Mouse (Mus musculus) ES-E14 (cell line): ENCODE measurements around the gene Pus10. TPM values are rescaled to one million over a fixed set of nuclear protein-coding genes. Genes with fewer than 3 reads are reported as not detected.
"Not testable (repeated sequence)": the region's sequence is repeated elsewhere in the genome, so short reads cannot be mapped to it uniquely, and the experiment has no call there.

ENCODE experiments used
- DNase-seq: peaks from one replicate; pipeline ENCODE4 v3.0.0-alpha.2; 2013; ENCODE audit warnings: low read depth, low spot score
- H3K27ac ChIP-seq: 2 replicates; pipeline ENCODE4 v1.5.1; 2012; ENCODE audit warnings: low read depth, mild to moderate bottlenecking, low read length, moderate library complexity, mixed read lengths; ENCODE audit not compliant: poor library complexity, insufficient read depth, severe bottlenecking
- H3K36me3 ChIP-seq: 2 replicates; pipeline ENCODE4 v1.6.1; 2012; ENCODE audit warnings: mild to moderate bottlenecking, low read length, moderate library complexity, mixed read lengths; ENCODE audit not compliant: control insufficient read depth, poor library complexity, insufficient read depth, severe bottlenecking
- H3K4me1 ChIP-seq, 2 experiments: fragments of 150-350 bp in 1 of 2; sonication (generic) in 1 of 2; 2 replicates each; pipeline ENCODE4 v1.6.1; 2012; ENCODE audit warnings: low read length in 2 of 2, mild to moderate bottlenecking in 1 of 2, mixed read lengths in 1 of 2; ENCODE audit not compliant: control insufficient read depth in 2 of 2, insufficient read depth in 2 of 2, poor library complexity in 1 of 2
- H3K4me3 ChIP-seq, 2 experiments: fragments of 150-350 bp in 1 of 2; sonication (generic) in 1 of 2; 2 replicates each; pipeline ENCODE4 v1.5.1; 2012; ENCODE audit warnings: low read length in 2 of 2, low read depth in 1 of 2, mild to moderate bottlenecking in 1 of 2, mixed read lengths in 1 of 2; ENCODE audit not compliant: insufficient read depth in 1 of 2, poor library complexity in 1 of 2, severe bottlenecking in 1 of 2
- H3K9ac ChIP-seq: 2 replicates; pipeline ENCODE4 v1.6.1; 2012; ENCODE audit warnings: low read depth, mild to moderate bottlenecking, low read length, mixed read lengths; ENCODE audit not compliant: poor library complexity, insufficient read depth, severe bottlenecking
- H3K9me3 ChIP-seq: fragments of 150-350 bp; sonication (generic); 2 replicates; pipeline ENCODE4 v1.6.1; 2012; ENCODE audit warnings: low read depth, mild to moderate bottlenecking, low read length; ENCODE audit not compliant: control insufficient read depth, insufficient read depth
- CHD2 ChIP-seq: IDR thresholded peaks from 2 replicates; pipeline ENCODE4 v1.6.1; 2014; ENCODE audit warnings: mild to moderate bottlenecking, low read depth, low read length, inconsistent platforms
- HCFC1 ChIP-seq: IDR thresholded peaks from 2 replicates; pipeline ENCODE4 v1.6.1; 2012; ENCODE audit warnings: low read length, inconsistent platforms, borderline replicate concordance; ENCODE audit not compliant: insufficient read depth
- MAFK ChIP-seq: IDR thresholded peaks from 2 replicates; pipeline ENCODE4 v1.6.1; 2014; ENCODE audit warnings: mild to moderate bottlenecking, low read depth, low read length, inconsistent platforms; ENCODE audit not compliant: insufficient read depth
- ZC3H11A ChIP-seq: IDR thresholded peaks from 2 replicates; pipeline ENCODE4 v1.6.1; 2012; ENCODE audit warnings: low read depth, mild to moderate bottlenecking, inconsistent platforms, low read length, borderline replicate concordance
- ZNF384 ChIP-seq: IDR thresholded peaks from 2 replicates; pipeline ENCODE4 v1.6.1; 2012; ENCODE audit warnings: low read depth, low read length, inconsistent platforms
- in situ Hi-C, 2 experiments: fragments of 600-800 bp; cut with MboI; formaldehyde crosslinking; loops; one replicate each; pipeline ENCODE4 v1.15.1; 2025; ENCODE audit warnings: low sequenced_read_pairs in 2 of 2, inconsistent platforms in 1 of 2; ENCODE audit not compliant: unreplicated experiment in 2 of 2
- total RNA-seq: library from RNA; depleted of rRNA; stranded (reverse); fragments of 300-350 nt; gene quantifications from 2 replicates; pipeline ENCODE4 v1.2.3, GENCODE M21; 2012

Gene Pus10
- total RNA-seq, 1 experiment: 28.8 TPM

DNA sequence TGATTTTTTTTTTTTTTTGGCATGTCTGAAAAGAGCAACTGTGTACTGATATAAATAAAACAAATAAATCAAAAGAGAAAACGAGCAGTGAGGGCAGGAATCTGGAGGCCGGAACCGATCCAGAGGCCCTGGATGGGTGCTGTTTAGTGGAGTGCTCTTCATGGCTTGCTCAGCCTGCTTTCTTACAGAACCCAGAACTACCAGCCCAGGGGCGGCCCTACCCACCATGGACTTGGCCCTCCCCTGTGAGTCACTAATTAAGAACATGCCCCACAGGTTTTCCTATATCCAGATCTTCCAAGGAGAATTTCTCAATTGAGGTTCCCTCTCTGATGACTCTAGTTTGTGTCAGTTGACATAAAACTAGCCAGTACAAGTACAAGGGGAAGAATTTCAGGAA, 80.6 kb downstream of the Pus10 start:
- TF ChIP-seq ZC3H11A: no peak
- TF ChIP-seq HCFC1: no peak
- no peak for TF ChIP-seq MAFK
- no peak for TF ChIP-seq ZNF384
- no peak for TF ChIP-seq CHD2
- Histone ChIP-seq H3K36me3 (no peaks in the 10 kb centered on the region), H3K27ac (no peak overlapping the region), H3K4me1 (no peaks in the 10 kb centered on the region), H3K9ac (no peak overlapping the region), H3K9me3 (no peaks in the 10 kb centered on the region), H3K4me3 (no peak overlapping the region)
- DNase-seq: no peak
- in situ Hi-C loops: no loop called here

GRCm38 (mm10) chr11:23753136-23753710, 87.7 kb downstream of the Pus10 start:
- Histone ChIP-seq H3K9me3 (no peaks in the 10 kb centered on the region), H3K4me3 (no peak overlapping the region), H3K9ac (no peak overlapping the region), H3K27ac (no peak overlapping the region), H3K36me3 (no peaks in the 10 kb centered on the region), H3K4me1 (no peaks in the 10 kb centered on the region)
- no peak for TF ChIP-seq MAFK
- no peak for TF ChIP-seq ZNF384
- TF ChIP-seq ZC3H11A: no peak
- no peak for TF ChIP-seq HCFC1
- no peak for TF ChIP-seq CHD2
- no peak for DNase-seq
- in situ Hi-C loops: no loop called here

DNA sequence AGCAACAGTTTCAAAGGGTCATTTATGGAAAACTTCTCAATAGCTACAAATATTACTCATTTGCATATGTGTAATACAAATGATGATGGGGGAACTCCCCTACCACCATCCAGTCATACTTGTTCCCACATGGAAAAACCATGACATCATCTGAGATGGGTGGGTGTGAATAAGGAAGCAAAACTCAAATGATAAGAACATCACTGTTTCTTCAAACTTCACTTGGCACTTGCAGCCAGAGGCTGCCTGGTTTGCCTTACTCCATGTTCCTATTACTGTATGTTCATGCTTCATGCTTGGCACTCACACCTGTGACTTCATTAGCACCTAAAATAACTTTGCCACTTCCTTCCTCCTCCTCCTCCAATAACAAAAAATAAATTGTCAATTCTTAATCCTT, 88.9 kb downstream of the Pus10 start:
- in situ Hi-C loops: no loop called here
- H3K4me3 ChIP-seq: no peak overlapping the region
- H3K9ac ChIP-seq: no peak overlapping the region
- H3K36me3 ChIP-seq: no peaks in the 10 kb centered on the region
- H3K4me1 ChIP-seq: no peaks in the 10 kb centered on the region
- H3K9me3 ChIP-seq: no peaks in the 10 kb centered on the region
- DNase-seq: no peak
- TF ChIP-seq ZC3H11A (no peak), ZNF384 (no peak), HCFC1 (no peak), CHD2 (no peak), MAFK (no peak)
- no peak overlapping the region for H3K27ac ChIP-seq

- H3K4me3 ChIP-seq: no peak overlapping the region
- no peaks in the 10 kb centered on the region for H3K9me3 ChIP-seq
- no peaks in the 10 kb centered on the region for H3K4me1 ChIP-seq
- no peak overlapping the region for H3K9ac ChIP-seq
- no peak overlapping the region for H3K27ac ChIP-seq
- TF ChIP-seq MAFK (no peak), ZC3H11A (no peak), HCFC1 (no peak), CHD2 (no peak), ZNF384 (no peak)
- no peaks in the 10 kb centered on the region for H3K36me3 ChIP-seq
- DNase-seq: no peak
- in situ Hi-C loops: no loop called here
Measured at GRCm38 (mm10) chr11:23758218-23758617, 92.7 kb downstream of the Pus10 start.

DNA sequence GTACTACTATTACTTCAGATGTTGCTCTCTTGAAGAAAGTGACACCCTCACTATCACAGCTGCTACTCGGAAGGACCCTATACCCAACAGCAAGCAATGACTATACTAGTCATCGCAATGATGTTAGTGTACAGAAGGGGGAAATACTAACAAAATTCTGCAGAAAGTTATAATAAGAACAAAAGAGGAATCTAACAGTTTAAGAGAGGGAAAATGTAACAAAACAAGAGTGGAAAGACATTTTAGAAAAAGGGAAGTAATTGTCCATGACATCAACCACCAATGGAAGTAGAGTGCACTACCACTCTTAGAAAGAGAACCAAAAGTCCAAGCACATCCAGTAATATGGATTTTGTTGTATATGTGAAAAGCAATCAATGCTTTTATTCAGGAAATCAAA, 97.2 kb downstream of the Pus10 start:
- no peak overlapping the region for H3K9ac ChIP-seq
- DNase-seq: no peak
- H3K4me3 ChIP-seq: no peak overlapping the region
- H3K36me3 ChIP-seq: no peaks in the 10 kb centered on the region
- in situ Hi-C loops: no loop called here
- no peak for TF ChIP-seq ZNF384
- TF ChIP-seq HCFC1: no peak
- TF ChIP-seq CHD2: no peak
- no peak for TF ChIP-seq ZC3H11A
- TF ChIP-seq MAFK: no peak
- H3K9me3 ChIP-seq: no peaks in the 10 kb centered on the region
- no peak overlapping the region for H3K27ac ChIP-seq
- H3K4me1 ChIP-seq: no peaks in the 10 kb centered on the region

DNA sequence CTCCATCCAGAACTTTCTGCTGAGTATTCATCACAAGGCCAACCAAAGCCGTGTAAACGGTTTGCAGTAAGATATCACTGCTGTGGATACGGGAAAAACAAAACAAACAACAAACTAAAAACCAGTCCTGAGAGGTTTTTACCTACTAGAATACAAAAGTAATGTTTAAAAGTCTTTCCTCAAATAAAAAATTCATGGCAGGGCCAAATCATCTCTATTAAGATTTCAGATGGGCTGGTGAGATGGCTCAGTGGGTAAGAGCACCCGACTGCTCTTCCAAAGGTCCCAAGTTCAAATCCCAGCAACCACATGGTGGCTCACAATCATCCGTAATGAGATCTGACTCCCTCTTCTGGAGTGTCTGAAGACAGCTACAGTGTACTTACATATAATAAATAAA, 101.9 kb downstream of the Pus10 start:
- H3K4me3 ChIP-seq, in situ Hi-C loops, H3K27ac ChIP-seq, DNase-seq, H3K36me3 ChIP-seq, H3K9ac ChIP-seq, H3K4me1 ChIP-seq, H3K9me3 ChIP-seq: not testable (repeated sequence)
